Mouse (Mus musculus): Measurements from ENCODE around the gene Faf2.

The Faf2 gene

GRCm38 (mm10) chr13:54680184-54680853 is 58.7 kb downstream of the Faf2 start:
- no peak for DNase-seq (ENCODE audit: low read depth)

GRCm38 (mm10) chr13:54681291-54681690 is 59.7 kb downstream of the Faf2 start:
- DNase-seq (ENCODE audit: low read depth), result no peak

GRCm38 (mm10) chr13:54683301-54683700 is 61.7 kb downstream of the Faf2 start:
- DNase-seq (ENCODE audit: low read depth), result peak; percentile 31

- DNase-seq (ENCODE audit: low read depth), result no peak
These were observed 62.7 kb downstream of the Faf2 start for GRCm38 (mm10) chr13:54684140-54684896.

GRCm38 (mm10) chr13:54685174-54685573 is 63.6 kb downstream of the Faf2 start:
- peak; percentile 67 for DNase-seq (ENCODE audit: low read depth)

GRCm38 (mm10) chr13:54686139-54687053 is 64.8 kb downstream of the Faf2 start:
- no peak for DNase-seq (ENCODE audit: low read depth)

- peak; percentile 79 for DNase-seq (ENCODE audit: low read depth)
These were observed 65.5 kb downstream of the Faf2 start for GRCm38 (mm10) chr13:54687096-54687495.

GRCm38 (mm10) chr13:54687575-54688424 is 66.2 kb downstream of the Faf2 start:
- peak; percentile 96 for DNase-seq (ENCODE audit: low read depth)

GRCm38 (mm10) chr13:54690151-54690740 is 68.7 kb downstream of the Faf2 start:
- DNase-seq (ENCODE audit: low read depth), result no peak

- DNase-seq (ENCODE audit: low read depth), result no peak
These were observed 70.2 kb downstream of the Faf2 start for GRCm38 (mm10) chr13:54691737-54692136.

- DNase-seq (ENCODE audit: low read depth), result no peak
These were observed 71.3 kb downstream of the Faf2 start for GRCm38 (mm10) chr13:54692711-54693557.

GRCm38 (mm10) chr13:54693558-54694347 is 72.2 kb downstream of the Faf2 start, which contains the start of gene Rnf44:
Gene Rnf44, minus strand, starts transcription at chr13:54693907.
- peak; percentile 100 for DNase-seq (ENCODE audit: low read depth)

GRCm38 (mm10) chr13:54694348-54695060 is 72.9 kb downstream of the Faf2 start:
- peak; percentile 88 for DNase-seq (ENCODE audit: low read depth)

GRCm38 (mm10) chr13:54695479-54696230 is 74.1 kb downstream of the Faf2 start:
- DNase-seq (ENCODE audit: low read depth), result no peak

GRCm38 (mm10) chr13:54701243-54701642 is 79.7 kb downstream of the Faf2 start, which contains the start of gene Cdhr2:
Gene Cdhr2, plus strand, starts transcription at chr13:54701461.
- no peak for DNase-seq (ENCODE audit: low read depth)

- DNase-seq (ENCODE audit: low read depth), result no peak
These were observed 80.9 kb downstream of the Faf2 start for GRCm38 (mm10) chr13:54702507-54702906.

- no peak for DNase-seq (ENCODE audit: low read depth)
These were observed 83.3 kb downstream of the Faf2 start for GRCm38 (mm10) chr13:54704890-54705289.

GRCm38 (mm10) chr13:54710866-54711265 is 89.3 kb downstream of the Faf2 start:
- peak; percentile 34 for DNase-seq (ENCODE audit: low read depth)
